Mouse (Mus musculus) kidney, embryonic 14.5 days (tissue): Measurements from ENCODE around the gene Plekha8. TPM values are rescaled to one million over a fixed set of nuclear protein-coding genes. Genes with fewer than 3 reads are reported as not detected.

ENCODE experiments used
- ATAC-seq: fragments of 200-750 bp; cut with Nextera tagmentation; 2 replicates; pipeline ENCODE4 v1.8.0; 2017; ENCODE audit warnings: moderate number of reproducible peaks, mild to moderate bottlenecking, moderate TSS enrichment, moderate library complexity; ENCODE audit not compliant: low FRiP score, low TSS enrichment
- H3K27ac ChIP-seq: fragments of 300-500 bp; sonication (generic); 2 replicates; pipeline ENCODE4 v1.5.1; 2014; ENCODE audit warnings: low read depth, mild to moderate bottlenecking, low read length, moderate library complexity, mixed read lengths
- H3K27me3 ChIP-seq: fragments of 300-500 bp; sonication (generic); 2 replicates; pipeline ENCODE4 v1.6.1; 2014; ENCODE audit warnings: mild to moderate bottlenecking, low read length; ENCODE audit not compliant: control insufficient read depth, insufficient read depth
- H3K36me3 ChIP-seq: fragments of 300-500 bp; sonication (generic); 2 replicates; pipeline ENCODE4 v1.6.1; 2014; ENCODE audit warnings: low read length, mixed read lengths; ENCODE audit not compliant: control insufficient read depth, insufficient read depth
- H3K4me1 ChIP-seq: fragments of 300-500 bp; sonication (generic); 2 replicates; pipeline ENCODE4 v1.6.1; 2014; ENCODE audit warnings: low read length, mixed read lengths; ENCODE audit not compliant: control insufficient read depth, insufficient read depth
- H3K4me2 ChIP-seq: fragments of 300-500 bp; sonication (generic); replicated peaks from 2 replicates; pipeline ENCODE4 v1.6.1; 2014; ENCODE audit warnings: low read depth, mild to moderate bottlenecking, low read length
- H3K4me3 ChIP-seq: fragments of 300-500 bp; sonication (generic); 2 replicates; pipeline ENCODE4 v1.5.1; 2014; ENCODE audit warnings: mild to moderate bottlenecking, low read length
- H3K9ac ChIP-seq: fragments of 300-500 bp; sonication (generic); 2 replicates; pipeline ENCODE4 v1.6.1; 2014; ENCODE audit warnings: low read depth, mild to moderate bottlenecking, low read length, moderate library complexity
- H3K9me3 ChIP-seq: fragments of 300-500 bp; sonication (generic); 2 replicates; pipeline ENCODE4 v1.6.1; 2016; ENCODE audit warnings: low read length; ENCODE audit not compliant: control insufficient read depth
- WGBS: fragments of 180-500 bp; shearing (Covaris S2); extraction: QIAGEN DNeasy Blood & Tissue Kit; methylation state at CpG from one replicate; pipeline ENCODE4 v1.1.7; 2014; 5-methylcytosine and 5-hydroxymethylcytosine counted together
- polyA plus RNA-seq: library from polyadenylated mRNA; unstranded; fragments of >200 nt; fragmentation: Nextera tagmentation; extraction: Ambion mirVana; gene quantifications from 2 replicates; pipeline ENCODE4 v1.2.1, GENCODE M21; 2014

Gene Plekha8
- polyA plus RNA-seq, 1 experiment from 2014 or later, result 14.6 TPM

DNA sequence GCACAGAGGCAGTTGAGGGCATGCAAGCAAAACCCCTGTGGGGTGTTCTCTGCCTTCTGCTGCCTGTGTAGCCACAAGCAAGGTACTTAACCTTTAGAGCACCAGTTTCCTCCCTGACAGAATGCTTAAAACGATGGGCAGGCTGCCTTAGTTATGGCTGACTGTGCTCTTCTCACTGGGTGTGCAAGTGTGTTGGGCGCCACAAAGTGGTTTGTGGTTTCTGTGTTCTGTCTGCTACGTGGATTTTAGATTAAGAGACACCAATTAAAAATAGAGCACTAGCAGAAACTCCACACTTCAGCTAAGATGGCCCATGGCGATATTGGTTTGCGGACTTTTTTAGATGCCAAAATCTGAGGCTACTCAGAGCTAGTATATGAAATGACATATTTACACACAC, 90.2 kb downstream of the Plekha8 start:
- H3K9me3 ChIP-seq, result no peaks in the 10 kb centered on the region
- H3K27me3 ChIP-seq, result peaks cover 14% of the 10 kb centered on the region
- H3K4me1 ChIP-seq, result 0 out of 2 replicates have a peak, but pooled peaks cover 3% of the 10 kb centered on the region
- H3K4me2 ChIP-seq, result no peak overlapping the region
- H3K27ac ChIP-seq, result no peak overlapping the region
- no peak for ATAC-seq
- H3K36me3 ChIP-seq, result no peaks in the 10 kb centered on the region
- WGBS, result 74% methylated on average over 5 of the region's 5 CpGs
- no peak overlapping the region for H3K4me3 ChIP-seq
- no peak overlapping the region for H3K9ac ChIP-seq

DNA sequence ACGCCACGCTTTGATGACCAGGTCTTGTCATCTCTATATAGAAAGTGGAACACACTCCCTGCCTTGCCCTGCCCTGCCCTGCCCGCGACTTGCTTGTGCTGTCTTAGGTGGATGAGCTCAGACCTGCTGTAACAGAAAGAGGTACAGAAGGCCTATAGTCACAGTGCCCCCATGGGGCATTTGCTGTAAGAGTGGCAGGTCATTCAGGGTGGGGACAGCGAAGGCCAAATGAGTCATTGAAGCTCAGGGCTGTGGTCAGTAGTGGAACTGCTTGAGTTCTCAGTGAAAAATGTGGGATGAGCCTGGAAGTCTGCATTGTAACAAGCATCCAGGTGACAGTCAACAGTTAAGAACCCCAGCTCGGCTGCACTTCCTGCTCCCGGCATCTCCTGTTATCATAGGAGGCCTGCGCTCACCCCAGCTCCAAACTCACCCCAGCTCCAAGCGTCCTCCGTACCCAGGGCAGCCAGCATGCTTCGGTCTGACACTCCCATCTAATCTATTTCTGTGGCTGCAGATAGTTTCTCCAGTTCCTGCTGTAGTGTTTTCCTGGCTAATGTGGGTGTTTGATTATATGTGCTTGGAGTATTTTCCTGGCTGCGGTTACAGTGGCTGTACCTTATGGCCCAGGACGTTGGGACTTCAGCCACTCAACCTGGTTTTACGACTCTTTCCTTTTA, 90.9 kb downstream of the Plekha8 start:
- Histone ChIP-seq H3K4me2 (no peak overlapping the region), H3K36me3 (no peaks in the 10 kb centered on the region), H3K9ac (no peak overlapping the region), H3K9me3 (no peaks in the 10 kb centered on the region), H3K4me3 (no peak overlapping the region), H3K27me3 (peaks cover 14% of the 10 kb centered on the region), H3K4me1 (0 out of 2 replicates have a peak, but pooled peaks cover 3% of the 10 kb centered on the region), H3K27ac (no peak overlapping the region)
- no peak for ATAC-seq
- WGBS, result 77% methylated on average over 14 of the region's 14 CpGs

- no peak overlapping the region for H3K4me2 ChIP-seq
- no peak overlapping the region for H3K27ac ChIP-seq
- peaks cover 12% of the 10 kb centered on the region for H3K27me3 ChIP-seq
- no peaks in the 10 kb centered on the region for H3K36me3 ChIP-seq
- H3K4me1 ChIP-seq, result 0 out of 2 replicates have a peak, but pooled peaks cover 3% of the 10 kb centered on the region
- H3K9ac ChIP-seq, result no peak overlapping the region
- no peak overlapping the region for H3K4me3 ChIP-seq
- no peak for ATAC-seq
- H3K9me3 ChIP-seq, result no peaks in the 10 kb centered on the region
- 89% methylated on average over 21 of the region's 21 CpGs for WGBS
Observed at GRCm38 (mm10) chr6:54686946-54687737, 92.2 kb downstream of the Plekha8 start.

DNA sequence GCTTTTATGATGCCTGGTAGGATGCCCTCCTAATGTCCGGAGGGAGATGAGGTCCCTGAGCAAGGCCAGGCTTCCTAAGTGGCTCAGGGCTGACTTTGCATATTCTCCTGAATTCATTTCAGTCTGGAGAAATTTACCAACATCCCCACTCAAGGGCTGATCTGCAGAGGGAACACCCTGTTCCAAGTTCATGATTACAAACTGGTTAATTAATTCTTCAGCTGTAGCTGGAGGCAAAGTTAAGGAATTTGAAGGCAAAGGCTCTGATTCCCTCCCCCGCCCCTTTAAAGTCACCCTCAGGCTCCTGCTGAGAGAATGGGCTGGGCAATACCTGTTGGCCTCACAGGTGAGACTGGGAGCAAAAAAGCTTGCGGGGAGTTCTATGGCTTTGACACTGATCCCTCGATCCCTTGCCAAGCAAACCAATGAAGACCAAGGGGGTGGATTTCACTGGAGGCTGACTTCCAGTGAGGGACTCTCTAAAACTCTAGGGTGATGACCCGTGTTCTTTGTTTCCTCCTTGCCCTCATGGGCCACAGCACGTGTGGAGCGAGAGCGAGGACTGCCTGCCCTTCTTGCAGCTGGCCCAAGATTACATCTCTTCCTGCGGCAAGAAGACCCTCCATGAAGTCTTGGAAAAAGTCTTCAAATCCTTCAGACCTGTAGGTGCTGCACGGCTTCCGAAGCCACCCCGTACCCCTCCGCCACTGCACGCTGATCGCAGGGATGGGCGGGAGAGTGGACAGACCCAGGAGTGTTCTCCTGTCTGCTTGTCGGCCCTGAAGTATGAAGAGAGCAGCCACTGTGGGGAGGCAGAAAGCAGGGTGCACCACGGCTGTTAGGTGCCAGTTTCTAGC, 93.8 kb downstream of the Plekha8 start:
- Histone ChIP-seq H3K4me1 (no peaks in the 10 kb centered on the region), H3K9ac (no peak overlapping the region), H3K27me3 (no peaks in the 10 kb centered on the region), H3K27ac (no peak overlapping the region), H3K9me3 (no peaks in the 10 kb centered on the region), H3K36me3 (no peaks in the 10 kb centered on the region), H3K4me3 (no peak overlapping the region), H3K4me2 (no peak overlapping the region)
- WGBS, result 71% methylated on average over 18 of the region's 18 CpGs
- ATAC-seq, result no peak

DNA sequence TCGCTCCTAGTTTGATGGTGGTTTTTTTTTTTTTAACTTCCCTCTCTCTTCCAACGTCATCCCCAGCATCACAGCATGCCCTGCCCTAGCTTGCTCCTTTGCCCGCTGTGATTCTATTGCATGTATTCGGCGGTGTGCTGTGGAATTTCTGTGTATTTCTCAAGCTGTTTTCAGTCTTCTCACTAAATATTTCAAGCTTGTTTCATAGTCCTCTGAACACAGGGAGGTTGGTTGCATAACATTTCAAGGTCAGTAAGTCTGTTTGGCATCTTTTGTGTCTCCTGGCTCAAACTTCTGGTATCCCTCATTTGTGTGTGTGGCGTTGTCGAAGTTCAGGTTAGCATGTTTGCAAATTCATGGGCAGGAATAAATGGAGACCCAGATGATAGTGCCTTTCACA, 94.8 kb downstream of the Plekha8 start:
- ATAC-seq, result no peak

DNA sequence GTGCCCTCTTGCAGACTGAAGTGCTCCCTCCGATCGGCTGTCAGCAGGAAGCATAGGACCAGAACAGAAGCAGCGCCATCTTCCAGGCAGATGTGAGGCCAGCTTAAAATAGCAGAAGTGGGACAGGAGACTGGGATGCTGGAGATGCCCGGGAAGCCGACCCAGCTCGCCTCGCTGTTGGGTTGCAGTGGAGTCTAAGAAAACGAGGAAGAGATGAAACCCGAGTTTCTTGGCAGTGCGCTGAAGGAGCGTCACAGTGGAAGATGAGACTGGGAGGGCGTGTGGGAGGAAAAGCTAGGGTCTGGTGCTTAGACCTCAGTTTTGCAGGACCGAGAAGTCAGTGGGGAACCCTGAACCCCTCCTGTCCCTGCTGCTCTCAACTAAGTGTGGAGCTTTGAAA, 95.9 kb downstream of the Plekha8 start:
- WGBS, result 38% methylated on average over 13 of the region's 13 CpGs
- Histone ChIP-seq H3K27me3 (no peaks in the 10 kb centered on the region), H3K4me3 (no peak overlapping the region), H3K4me1 (no peaks in the 10 kb centered on the region), H3K36me3 (no peaks in the 10 kb centered on the region), H3K27ac (no peak overlapping the region), H3K4me2 (no peak overlapping the region), H3K9me3 (no peaks in the 10 kb centered on the region), H3K9ac (no peak overlapping the region)
- ATAC-seq, result no peak

More for the DNA sequence above, 94.8 kb downstream of the Plekha8 start:
- Histone ChIP-seq H3K27me3 (no peaks in the 10 kb centered on the region), H3K4me2 (no peak overlapping the region), H3K9me3 (no peaks in the 10 kb centered on the region), H3K36me3 (no peaks in the 10 kb centered on the region), H3K27ac (no peak overlapping the region), H3K4me3 (no peak overlapping the region), H3K4me1 (no peaks in the 10 kb centered on the region), H3K9ac (no peak overlapping the region)
- 86% methylated on average over 7 of the region's 7 CpGs for WGBS

DNA sequence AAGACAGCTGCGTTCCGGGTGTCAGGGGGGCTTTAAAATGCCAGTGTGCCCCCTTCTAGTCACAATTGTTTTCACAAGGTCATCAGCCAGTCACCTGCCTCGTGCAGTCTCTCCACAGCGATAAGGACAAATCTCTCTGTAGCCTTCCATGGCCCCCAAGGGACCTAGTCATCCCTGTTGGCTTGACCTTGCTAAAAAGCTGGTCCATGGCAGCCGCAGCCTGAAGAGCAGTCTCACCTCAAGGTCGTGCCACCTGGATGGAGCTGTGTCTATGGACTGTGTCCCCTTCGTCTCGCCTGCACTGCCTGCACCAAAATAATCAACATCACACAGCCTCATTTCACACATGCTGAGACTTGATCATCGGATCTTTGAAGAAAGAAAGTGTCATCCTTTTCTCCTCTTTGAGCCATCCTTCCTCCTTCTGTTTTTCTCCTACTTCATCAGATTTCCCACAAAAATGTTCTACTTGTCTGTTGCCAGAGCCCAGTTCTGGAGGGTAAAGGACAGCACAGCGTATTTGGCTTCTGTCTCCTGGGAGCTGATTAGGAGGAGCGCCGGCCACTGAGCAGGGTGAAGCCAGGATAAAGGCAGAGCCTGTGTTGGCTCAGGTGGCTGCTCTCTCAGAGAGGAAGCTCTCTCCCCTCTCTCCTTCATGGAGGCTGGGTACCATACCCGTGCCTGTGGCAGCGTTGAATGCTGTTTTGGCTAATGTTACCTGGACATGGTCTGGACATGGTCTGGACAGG, 96.6 kb downstream of the Plekha8 start:
- no peak for ATAC-seq
- Histone ChIP-seq H3K4me3 (no peak overlapping the region), H3K4me1 (no peaks in the 10 kb centered on the region), H3K36me3 (no peaks in the 10 kb centered on the region), H3K9me3 (no peaks in the 10 kb centered on the region), H3K27me3 (no peaks in the 10 kb centered on the region), H3K27ac (no peak overlapping the region), H3K9ac (no peak overlapping the region), H3K4me2 (no peak overlapping the region)
- 69% methylated on average over 14 of the region's 14 CpGs for WGBS

GRCm38 (mm10) chr6:54692201-54692600, 97.3 kb downstream of the Plekha8 start:
- H3K27me3 ChIP-seq, result no peaks in the 10 kb centered on the region
- 71% methylated on average over 1 of the region's 1 CpGs for WGBS
- no peak overlapping the region for H3K4me2 ChIP-seq
- H3K4me3 ChIP-seq, result no peak overlapping the region
- no peaks in the 10 kb centered on the region for H3K9me3 ChIP-seq
- H3K36me3 ChIP-seq, result no peaks in the 10 kb centered on the region
- no peaks in the 10 kb centered on the region for H3K4me1 ChIP-seq
- no peak overlapping the region for H3K27ac ChIP-seq
- no peak for ATAC-seq
- no peak overlapping the region for H3K9ac ChIP-seq
